Mouse (Mus musculus) CH12.LX (cell line): Measurements from ENCODE around the gene Psap. TPM values are rescaled to one million over a fixed set of nuclear protein-coding genes. Genes with fewer than 3 reads are reported as not detected.
"Not testable (repeated sequence)": the region's sequence is repeated elsewhere in the genome, so short reads cannot be mapped to it uniquely, and the experiment has no call there.

Source experiments
- DNase-seq: peaks from one replicate; pipeline ENCODE4 v3.0.0-alpha.2; 2013; ENCODE audit errors: extremely low read depth
- H3K27ac ChIP-seq: 2 replicates; pipeline ENCODE4 v1.5.1; 2012; ENCODE audit warnings: low read depth, mild to moderate bottlenecking, control low read depth, moderate library complexity; ENCODE audit not compliant: insufficient read depth
- H3K27me3 ChIP-seq: replicated peaks from 2 replicates; pipeline ENCODE3; 2012; ENCODE audit warnings: inconsistent platforms
- H3K36me3 ChIP-seq, 2 experiments: replicated peaks in 1 of 2; 2 replicates each; pipeline versions ENCODE3 to v1.6.1; 2012; ENCODE audit warnings: inconsistent platforms in 1 of 2, low read length in 1 of 2, mild to moderate bottlenecking in 1 of 2, mixed read lengths in 1 of 2, moderate library complexity in 1 of 2; ENCODE audit not compliant: control insufficient read depth in 1 of 2, insufficient read depth in 1 of 2
- H3K4me1 ChIP-seq, 2 experiments: 2 replicates each; pipeline ENCODE4 v1.6.1; 2012; ENCODE audit warnings: inconsistent platforms in 1 of 2, moderate library complexity in 1 of 2; ENCODE audit not compliant: insufficient read depth in 2 of 2, control insufficient read depth in 1 of 2
- H3K4me2 ChIP-seq: 2 replicates; pipeline ENCODE4 v1.6.1; 2012; ENCODE audit warnings: low read depth, mild to moderate bottlenecking, control low read depth; ENCODE audit not compliant: poor library complexity, insufficient read depth, severe bottlenecking
- H3K4me3 ChIP-seq, 3 experiments: fragments of 150-350 bp in 1 of 3; sonication (generic) in 1 of 3; replicated peaks in 1 of 3; 2 replicates each; pipeline versions ENCODE3 to v1.5.1; 2011 to 2012; ENCODE audit warnings: low read depth in 2 of 3, low read length in 2 of 3, mild to moderate bottlenecking in 2 of 3, moderate library complexity in 2 of 3, control low read depth in 1 of 3, improper control_type of control experiment in 1 of 3, inconsistent platforms in 1 of 3, mixed read lengths in 1 of 3; ENCODE audit not compliant: poor library complexity in 1 of 3
- H3K79me2 ChIP-seq: replicated peaks from 2 replicates; pipeline ENCODE4 v1.6.1; 2012; ENCODE audit warnings: mild to moderate bottlenecking, moderate library complexity; ENCODE audit not compliant: control insufficient read depth, poor library complexity, insufficient read depth, severe bottlenecking; ENCODE audit errors: extremely low read depth
- H3K9ac ChIP-seq: 2 replicates; pipeline ENCODE4 v1.6.1; 2012; ENCODE audit warnings: low read depth, mild to moderate bottlenecking, control low read depth, moderate library complexity; ENCODE audit not compliant: insufficient read depth
- H3K9me3 ChIP-seq: replicated peaks from 2 replicates; pipeline ENCODE3; 2012; ENCODE audit warnings: low read length, inconsistent platforms, mixed read lengths
- CTCF ChIP-seq, 2 experiments: IDR thresholded peaks in 1 of 2; conservative IDR thresholded peaks in 1 of 2; 2 replicates each; pipeline ENCODE4 v1.5.1; 2011 to 2012; ENCODE audit warnings: low read depth in 2 of 2, low read length in 2 of 2, improper control_type of control experiment in 1 of 2, inconsistent platforms in 1 of 2, mild to moderate bottlenecking in 1 of 2, moderate library complexity in 1 of 2
- GABPA ChIP-seq: IDR thresholded peaks from 2 replicates; pipeline ENCODE4 v1.6.1; 2012; ENCODE audit warnings: low read depth, low read length, improper control_type of control experiment, inconsistent platforms; ENCODE audit not compliant: insufficient replicate concordance
- IRF4 ChIP-seq: IDR thresholded peaks from 2 replicates; pipeline ENCODE4 v1.6.1; 2014; ENCODE audit warnings: low read depth, mild to moderate bottlenecking, inconsistent platforms, low read length, improper control_type of control experiment
- MAFK ChIP-seq: IDR thresholded peaks from 2 replicates; pipeline ENCODE4 v1.6.1; 2011; ENCODE audit warnings: low read length, improper control_type of control experiment; ENCODE audit not compliant: insufficient replicate concordance
- MAX ChIP-seq: IDR thresholded peaks from 2 replicates; pipeline ENCODE4 v1.6.1; 2011; ENCODE audit warnings: low read length, improper control_type of control experiment
- MAZ ChIP-seq: IDR thresholded peaks from 2 replicates; pipeline ENCODE4 v1.6.1; 2012; ENCODE audit warnings: low read depth, mild to moderate bottlenecking, inconsistent platforms, low read length, improper control_type of control experiment, moderate library complexity
- MEF2A ChIP-seq: IDR thresholded peaks from 2 replicates; pipeline ENCODE4 v1.6.1; 2014; ENCODE audit warnings: low read depth, mild to moderate bottlenecking, inconsistent platforms, low read length, improper control_type of control experiment, borderline replicate concordance
- MYC ChIP-seq: IDR thresholded peaks from 2 replicates; pipeline ENCODE4 v1.6.1; 2011; ENCODE audit warnings: low read depth, mild to moderate bottlenecking, improper control_type of control experiment, low read length
- NELFE ChIP-seq: IDR thresholded peaks from 2 replicates; pipeline ENCODE4 v1.6.1; 2011; ENCODE audit warnings: low read depth, low read length, improper control_type of control experiment
- PAX5 ChIP-seq: IDR thresholded peaks from 2 replicates; pipeline ENCODE4 v1.6.1; 2012; ENCODE audit warnings: low read length, inconsistent platforms, mixed read lengths
- POLR2A ChIP-seq: IDR thresholded peaks from 2 replicates; pipeline ENCODE4 v1.6.1; 2011; ENCODE audit warnings: low read depth, mild to moderate bottlenecking, improper control_type of control experiment, low read length
- RAD21 ChIP-seq: IDR thresholded peaks from 2 replicates; pipeline ENCODE4 v1.6.1; 2011; ENCODE audit warnings: low read depth, mild to moderate bottlenecking, low read length, improper control_type of control experiment, moderate library complexity
- SMC3 ChIP-seq: IDR thresholded peaks from 2 replicates; pipeline ENCODE4 v1.6.1; 2011; ENCODE audit warnings: low read depth, low read length, improper control_type of control experiment
- TBP ChIP-seq: conservative IDR thresholded peaks from 2 replicates; pipeline ENCODE4 v1.6.1; 2011; ENCODE audit warnings: low read depth, low read length, improper control_type of control experiment
- TCF12 ChIP-seq: IDR thresholded peaks from 2 replicates; pipeline ENCODE4 v1.6.1; 2014; ENCODE audit warnings: low read depth, mild to moderate bottlenecking, inconsistent platforms, low read length, improper control_type of control experiment
- ZC3H11A ChIP-seq: IDR thresholded peaks from 2 replicates; pipeline ENCODE4 v1.6.1; 2012; ENCODE audit warnings: low read depth, mild to moderate bottlenecking, inconsistent platforms, low read length, improper control_type of control experiment
- ZNF384 ChIP-seq: IDR thresholded peaks from 2 replicates; pipeline ENCODE4 v1.6.1; 2012; ENCODE audit warnings: low read depth, low read length, improper control_type of control experiment, inconsistent platforms
- dilution Hi-C: fragments of 300-500 bp; cut with MboI; formaldehyde crosslinking; loops from 2 replicates; pipeline ENCODE4 v1.14.3; 2020; ENCODE audit warnings: low sequenced_read_pairs; ENCODE audit not compliant: extremely low pct_unique_long_range_greater_than_20kb, extremely low pct_ligation_motif_present
- in situ Hi-C: fragments of 300-500 bp; cut with MboI; formaldehyde crosslinking; loops from 3 replicates; pipeline ENCODE4 v1.14.3; 2019; ENCODE audit warnings: low sequenced_read_pairs, low pct_ligation_motif_present, low pct_unique_long_range_greater_than_20kb, mixed read lengths
- polyA plus RNA-seq: library from polyadenylated mRNA; unstranded; fragments of >175 nt; gene quantifications from 2 replicates; pipeline ENCODE4 v1.2.1, GENCODE M21; 2012; ENCODE audit warnings: low read depth; ENCODE audit not compliant: insufficient read length
- total RNA-seq, 2 experiments: library from RNA; depleted of rRNA; stranded (reverse); fragments of 300-350 nt in 1 of 2; fragments of >200 nt in 1 of 2; gene quantifications; 2 replicates each; pipeline ENCODE4 v1.2.3; 2012 to 2014

The Psap gene
- total and polyA plus RNA-seq, 3 experiments, result 223 to 470 (median 300) TPM

- Histone ChIP-seq H3K36me3 (no peaks in the 10 kb centered on the region), H3K4me1 (peaks cover 9 to 31% of the 10 kb centered on the region in 2 experiments), H3K9ac (no peak overlapping the region), H3K4me2 (no peak overlapping the region), H3K27me3 (no peaks in the 10 kb centered on the region), H3K27ac (no peak overlapping the region), H3K79me2 (no peaks in the 10 kb centered on the region), H3K9me3 (peaks cover 13% of the 10 kb centered on the region), H3K4me3 (no peak overlapping the region)
- dilution Hi-C loops (no loop called here), in situ Hi-C loops (no loop called here)
- DNase-seq, result peak; percentile 95
- TF ChIP-seq SMC3, result peak; percentile 99
- TF ChIP-seq PAX5, result no peak
- TF ChIP-seq TCF12, result 0 out of 2 replicates have a peak, but pooled peaks have one; percentile 58
- TF ChIP-seq ZC3H11A, result peak; percentile 83
- TF ChIP-seq TBP, result no peak
- peak; percentile 99 to 100 for TF ChIP-seq CTCF (conservative IDR thresholded peaks at IDR 0.05 in 1 of 2, IDR thresholded peaks at IDR 0.05 in 1 of 2; ENCODE audit: low read depth in 2 of 2, low read length in 2 of 2)
- TF ChIP-seq GABPA, result no peak
- TF ChIP-seq MYC, result peak; percentile 97
- peak; percentile 53; the same call in 1 of the 2 replicates for TF ChIP-seq MAZ
- peak; percentile 75; the same call in 1 of the 2 replicates for TF ChIP-seq NELFE
- TF ChIP-seq MEF2A, result peak; percentile 62; the same call in 1 of the 2 replicates
- TF ChIP-seq RAD21, result peak; percentile 94
- peak; percentile 35; the same call in 1 of the 2 replicates for TF ChIP-seq IRF4
- peak; percentile 91 for TF ChIP-seq MAX
Observed at GRCm38 (mm10) chr10:60245041-60245440, 32.4 kb upstream of the Psap start.

GRCm38 (mm10) chr10:60245635-60246034 lies 31.8 kb upstream of the Psap start:
- no peak overlapping the region for H3K9ac ChIP-seq
- no peak for DNase-seq
- H3K27me3 ChIP-seq, result no peaks in the 10 kb centered on the region
- peaks cover 9 to 31% of the 10 kb centered on the region in 2 experiments for H3K4me1 ChIP-seq
- dilution Hi-C loops, result no loop called here
- H3K27ac ChIP-seq, result no peak overlapping the region
- H3K4me2 ChIP-seq, result no peak overlapping the region
- in situ Hi-C loops, result no loop called here
- H3K36me3 ChIP-seq, result no peaks in the 10 kb centered on the region
- H3K9me3 ChIP-seq, result peaks cover 11% of the 10 kb centered on the region
- TF ChIP-seq POLR2A, result no peak
- TF ChIP-seq TBP, result 0 out of 2 replicates have a peak, but pooled peaks have one; percentile 61
- H3K4me3 ChIP-seq, result no peak overlapping the region
- H3K79me2 ChIP-seq, result no peaks in the 10 kb centered on the region

DNA sequence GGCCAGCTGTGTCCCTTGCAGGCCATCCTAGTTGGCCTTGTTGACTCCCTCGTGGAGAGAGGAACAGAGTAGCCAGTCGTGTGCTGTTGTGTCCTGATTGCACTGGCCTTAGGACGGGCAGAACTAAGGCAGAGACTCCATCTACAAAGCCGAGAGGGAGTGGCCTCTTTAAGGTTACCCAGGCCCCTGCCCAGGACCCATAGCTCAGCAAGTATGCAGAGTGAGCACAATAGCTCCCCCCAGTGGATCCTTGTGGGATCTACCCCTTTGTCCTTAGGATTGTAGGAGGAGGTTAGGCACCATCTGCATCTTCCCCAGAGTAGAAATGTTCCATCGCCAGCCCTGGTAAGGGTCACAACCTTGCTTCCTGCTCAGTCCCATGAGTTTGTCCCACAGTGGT lies 30.9 kb upstream of the Psap start:
- DNase-seq, result peak; percentile 87
- TF ChIP-seq CTCF (conservative IDR thresholded peaks at IDR 0.05 in 1 of 2, IDR thresholded peaks at IDR 0.05 in 1 of 2; ENCODE audit: low read depth in 2 of 2, low read length in 2 of 2) (peak; percentile 83 to 93), MAFK (peak; percentile 71; the same call in 1 of the 2 replicates), ZNF384 (no peak), RAD21 (peak; percentile 59), SMC3 (peak; percentile 70)
- H3K79me2 ChIP-seq, result no peaks in the 10 kb centered on the region
- no peak overlapping the region for H3K4me3 ChIP-seq
- H3K4me2 ChIP-seq, result no peak overlapping the region
- H3K36me3 ChIP-seq, result no peaks in the 10 kb centered on the region
- H3K9ac ChIP-seq, result no peak overlapping the region
- peaks cover 9 to 31% of the 10 kb centered on the region in 2 experiments for H3K4me1 ChIP-seq
- no peak overlapping the region for H3K27ac ChIP-seq
- peaks cover 11% of the 10 kb centered on the region for H3K9me3 ChIP-seq
- in situ Hi-C loops (no loop called here), dilution Hi-C loops (no loop called here)
- H3K27me3 ChIP-seq, result no peaks in the 10 kb centered on the region

DNA sequence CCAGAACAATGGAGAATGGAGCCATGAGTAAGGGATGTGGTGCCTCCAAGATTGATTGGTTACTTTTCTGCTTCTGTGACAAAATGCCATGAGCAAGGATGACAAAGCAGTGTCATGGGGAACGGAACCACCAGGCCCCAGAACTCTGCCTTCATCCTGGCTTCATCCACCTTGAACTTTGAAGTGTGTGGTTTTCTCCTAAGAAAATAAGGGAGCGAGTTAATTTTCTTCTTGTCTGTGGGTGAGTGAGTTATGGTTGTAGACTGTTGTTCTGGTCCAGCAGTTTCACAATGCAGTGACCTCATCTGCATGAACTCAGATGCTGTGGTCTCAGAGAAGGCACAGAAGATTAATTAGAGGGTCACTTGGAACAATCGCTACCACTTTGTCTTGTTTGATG lies 29.1 kb upstream of the Psap start:
- H3K4me1 ChIP-seq, result peaks cover 18 to 46% of the 10 kb centered on the region in 2 experiments
- DNase-seq, H3K9ac ChIP-seq, in situ Hi-C loops, H3K4me2 ChIP-seq, H3K9me3 ChIP-seq, H3K27ac ChIP-seq, H3K79me2 ChIP-seq, H3K36me3 ChIP-seq, dilution Hi-C loops, H3K4me3 ChIP-seq, H3K27me3 ChIP-seq: not testable (repeated sequence)
